30 mouse cellular contexts compared by ENCODE assay signal in genomic region chr15:27258984-27259853, GRCm38 (mm10).
DNase-seq lines count a peak whose midpoint lies in the region; ATAC-seq and TF ChIP-seq lines count a peak whose summit lies in the region.
"Had no signal": no experiment of that assay in that cellular context is flagged by ENCODE, and none has a peak within 500 bp of the region (broad histone marks: within the 10 kb centered on the region; RNA-seq: fewer than 3 reads in every experiment).

No protein-coding gene starts in this region.

- no peaks in the 10 kb centered on the region for H3K79me2 ChIP-seq in C2C12 (ENCODE audit: control insufficient read depth, insufficient read depth)

- H3K27me3 ChIP-seq in C2C12 (ENCODE audit: control insufficient read depth, insufficient read depth, insufficient read length) = peaks cover 9% of the 10 kb centered on the region
- no peaks in the 10 kb centered on the region for H3K27me3 ChIP-seq in intestine, embryonic 15.5 days (replicated peaks)
- no peaks in the 10 kb centered on the region for H3K27me3 ChIP-seq in stomach, embryonic 16.5 days (ENCODE audit: control insufficient read depth, insufficient read depth, low read length)
- H3K27me3 ChIP-seq in forebrain, embryonic 14.5 days (replicated peaks; ENCODE audit: control insufficient read depth, insufficient read depth, low read length) = no peaks in the 10 kb centered on the region
- H3K27me3 ChIP-seq: hindbrain, embryonic 13.5 days; limb, embryonic 15.5 days; midbrain, embryonic 15.5 days; neural tube, embryonic 15.5 days had no signal

- TF ChIP-seq CTCF in C2C12 (IDR thresholded peaks at IDR 0.05; ENCODE audit: control insufficient read depth, insufficient read depth, insufficient read length) = no peak

- no peak overlapping the region for H3ac ChIP-seq in C2C12 (ENCODE audit: control insufficient read depth, insufficient read length, low read depth)

- H3K4me3 ChIP-seq in C2C12 (ENCODE audit: insufficient read depth, poor library complexity, severe bottlenecking) = no peak overlapping the region
- H3K4me3 ChIP-seq in intestine, embryonic 15.5 days (replicated peaks) = no peak overlapping the region
- H3K4me3 ChIP-seq in stomach, embryonic 16.5 days (replicated peaks; ENCODE audit: low read length) = no peak overlapping the region
- H3K4me3 ChIP-seq in forebrain, embryonic 14.5 days (ENCODE audit: low read depth, low read length) = no peak overlapping the region
- H3K4me3 ChIP-seq: erythroblast, embryonic 14.5 days; heart, adult 2 months; heart, embryonic 12.5 days; hindbrain, embryonic 13.5 days; layer of hippocampus, adult 2 months; limb, embryonic 10.5 days; limb, embryonic 15.5 days; midbrain, embryonic 15.5 days; neural tube, embryonic 15.5 days had no signal

- H3K4me1 ChIP-seq in intestine, embryonic 15.5 days (replicated peaks) = no peaks in the 10 kb centered on the region
- H3K4me1 ChIP-seq in stomach, embryonic 16.5 days (ENCODE audit: control insufficient read depth, insufficient read depth, low read length) = no peaks in the 10 kb centered on the region
- no peaks in the 10 kb centered on the region for H3K4me1 ChIP-seq in forebrain, embryonic 14.5 days (ENCODE audit: control insufficient read depth, insufficient read depth, low read length)
- H3K4me1 ChIP-seq: hindbrain, embryonic 13.5 days; limb, embryonic 10.5 days; limb, embryonic 15.5 days; midbrain, embryonic 15.5 days; neural tube, embryonic 15.5 days had no signal

- peak; percentile 90 for ATAC-seq in intestine, embryonic 15.5 days
- ATAC-seq in stomach, embryonic 16.5 days (ENCODE audit: insufficient read depth, low FRiP score) = peak; percentile 78
- ATAC-seq in forebrain, embryonic 14.5 days = no peak
- ATAC-seq: activated CD4-positive, CD25-positive, alpha-beta regulatory T cell, adult 4 months; CD4-positive, CD25-positive, alpha-beta regulatory T cell, adult 4 months; forebrain, postnatal 0 days; midbrain, embryonic 15.5 days had no signal

- WGBS in intestine, embryonic 15.5 days = 44% methylated on average over 6 of the region's 6 CpGs
- 31% methylated on average over 6 of the region's 6 CpGs for WGBS in stomach, embryonic 16.5 days
- 90% methylated on average over 6 of the region's 6 CpGs for WGBS in forebrain, embryonic 14.5 days

- no peak overlapping the region for H3K9ac ChIP-seq in intestine, embryonic 15.5 days
- no peak overlapping the region for H3K9ac ChIP-seq in stomach, embryonic 16.5 days (ENCODE audit: low read length)
- H3K9ac ChIP-seq in forebrain, embryonic 14.5 days (ENCODE audit: low read length) = no peak overlapping the region
- H3K9ac ChIP-seq: forebrain, postnatal 0 days; heart, embryonic 12.5 days; hindbrain, embryonic 13.5 days; limb, embryonic 15.5 days; liver, embryonic 14.5 days; lung, embryonic 14.5 days; midbrain, embryonic 15.5 days; neural tube, embryonic 15.5 days had no signal

- H3K4me2 ChIP-seq in intestine, embryonic 15.5 days (replicated peaks) = no peak overlapping the region
- H3K4me2 ChIP-seq in stomach, embryonic 16.5 days (ENCODE audit: low read depth, low read length) = no peak overlapping the region
- no peak overlapping the region for H3K4me2 ChIP-seq in forebrain, embryonic 14.5 days (ENCODE audit: low read length)
- H3K4me2 ChIP-seq: heart, embryonic 12.5 days; hindbrain, embryonic 13.5 days; limb, embryonic 15.5 days; lung, embryonic 14.5 days; midbrain, embryonic 15.5 days; neural tube, embryonic 15.5 days had no signal

- H3K79me3 ChIP-seq in C2C12 (ENCODE audit: low read depth) = no peaks in the 10 kb centered on the region

- no peaks in the 10 kb centered on the region for H3K36me3 ChIP-seq in C2C12 (ENCODE audit: control insufficient read depth, insufficient read depth)
- no peaks in the 10 kb centered on the region for H3K36me3 ChIP-seq in intestine, embryonic 15.5 days
- H3K36me3 ChIP-seq in stomach, embryonic 16.5 days (ENCODE audit: control insufficient read depth, insufficient read depth, low read length) = no peaks in the 10 kb centered on the region
- H3K36me3 ChIP-seq in forebrain, embryonic 14.5 days (ENCODE audit: control insufficient read depth, insufficient read depth, low read length) = no peaks in the 10 kb centered on the region
- H3K36me3 ChIP-seq: heart, embryonic 12.5 days; hindbrain, embryonic 13.5 days; limb, embryonic 10.5 days; limb, embryonic 15.5 days; midbrain, embryonic 15.5 days; neural tube, embryonic 15.5 days had no signal

- no peak overlapping the region for H3K27ac ChIP-seq in intestine, embryonic 15.5 days
- no peak overlapping the region for H3K27ac ChIP-seq in stomach, embryonic 16.5 days (ENCODE audit: low read length)
- no peak overlapping the region for H3K27ac ChIP-seq in forebrain, embryonic 14.5 days (ENCODE audit: low read depth, low read length)
- H3K27ac ChIP-seq: heart, adult 2 months; hindbrain, embryonic 13.5 days; layer of hippocampus, adult 2 months; limb, embryonic 10.5 days; limb, embryonic 15.5 days; liver, embryonic 14.5 days; midbrain, embryonic 15.5 days; neural tube, embryonic 15.5 days had no signal

- no peaks in the 10 kb centered on the region for H3K9me3 ChIP-seq in intestine, embryonic 15.5 days
- no peaks in the 10 kb centered on the region for H3K9me3 ChIP-seq in stomach, embryonic 16.5 days (replicated peaks; ENCODE audit: control insufficient read depth, low read length)
- H3K9me3 ChIP-seq in forebrain, embryonic 14.5 days (replicated peaks; ENCODE audit: control insufficient read depth, low read length) = no peaks in the 10 kb centered on the region
- H3K9me3 ChIP-seq: heart, embryonic 12.5 days; hindbrain, embryonic 13.5 days; limb, embryonic 10.5 days; limb, embryonic 15.5 days; midbrain, embryonic 15.5 days; neural tube, embryonic 15.5 days had no signal

- DNase-seq in adrenal gland, postnatal 10 days = peak; percentile 8
- DNase-seq in adrenal gland, postnatal 4 days (ENCODE audit: low spot score in 2 of 2) = no peak
- DNase-seq in forebrain, embryonic 14.5 days (ENCODE audit: low spot score) = no peak
- DNase-seq in spleen, adult 12 weeks (ENCODE audit: low spot score) = no peak
- DNase-seq: cerebellum, adult 11 months; cerebellum, adult 9-11 months; forebrain, postnatal 0 days; heart, adult 2 months; heart, postnatal 4 days; kidney, adult 2 months; kidney, postnatal 36 days; lung, embryonic 14.5 days; lung, postnatal 14 days; retina, postnatal 1 day; right cerebral cortex, postnatal 14 days; thymus, postnatal 4 days had no signal

TF ChIP-seq in C2C12, 6 proteins besides CTCF, POLR2A, EP300 and RAD21:
- no peak for TF ChIP-seq MAX (IDR thresholded peaks at IDR 0.05)
- TF ChIP-seq FOSL1 (IDR thresholded peaks at IDR 0.05; ENCODE audit: insufficient read depth, low read length, poor library complexity, severe bottlenecking) = peak; percentile 8
- TF ChIP-seq USF1 (IDR thresholded peaks at IDR 0.05; ENCODE audit: low read depth) = no peak
TF ChIP-seq in C2C12: peak in this region for 1.
